Mouse (Mus musculus) kidney, adult 2 months (tissue): Measurements from ENCODE around the gene Stx4a. TPM values are rescaled to one million over a fixed set of nuclear protein-coding genes. Genes with fewer than 3 reads are reported as not detected.
A peak's percentile ranks its signal among the peaks of the same experiment; 100 is the strongest.

Experiments
- DNase-seq: peaks from one replicate; pipeline ENCODE4 v3.0.0; 2021
- H3K27ac ChIP-seq: fragments of 200-500 bp; 2 replicates; pipeline ENCODE4 v1.5.1; 2012; ENCODE audit warnings: low read depth, low read length, control low read depth, inconsistent platforms; ENCODE audit not compliant: insufficient read depth
- H3K27me3 ChIP-seq: fragments of 200-500 bp; replicated peaks from 2 replicates; pipeline ENCODE4 v1.6.1; 2012; ENCODE audit warnings: mild to moderate bottlenecking, moderate library complexity, low read length, inconsistent platforms; ENCODE audit not compliant: control insufficient read depth, insufficient read depth
- H3K36me3 ChIP-seq: fragments of 200-500 bp; 2 replicates; pipeline ENCODE4 v1.6.1; 2012; ENCODE audit warnings: mild to moderate bottlenecking, moderate library complexity, low read length, inconsistent platforms; ENCODE audit not compliant: control insufficient read depth, insufficient read depth
- H3K4me1 ChIP-seq: fragments of 200-500 bp; 2 replicates; pipeline ENCODE4 v1.6.1; 2011; ENCODE audit warnings: low read length; ENCODE audit not compliant: control insufficient read depth, insufficient read depth
- H3K4me3 ChIP-seq: fragments of 200-500 bp; 2 replicates; pipeline ENCODE4 v1.5.1; 2011; ENCODE audit warnings: mild to moderate bottlenecking, low read depth, low read length, control low read depth; ENCODE audit not compliant: insufficient read depth
- CTCF ChIP-seq: fragments of 200-500 bp; conservative IDR thresholded peaks from 2 replicates; pipeline ENCODE4 v1.5.1; 2011; ENCODE audit warnings: low read depth, mild to moderate bottlenecking, control low read depth, low read length, moderate library complexity, mixed read lengths; ENCODE audit not compliant: insufficient read depth, insufficient read length
- POLR2A ChIP-seq: fragments of 200-500 bp; IDR thresholded peaks from one replicate; pipeline ENCODE4 v1.6.1; 2011; ENCODE audit warnings: low read depth, low read length, control low read depth
- WGBS: fragments of 180-500 bp; shearing (Covaris S2); methylation state at CpG from one replicate; pipeline ENCODE4 v1.1.7; 2018; 5-methylcytosine and 5-hydroxymethylcytosine counted together
- polyA plus RNA-seq: library from polyadenylated mRNA; depleted of rRNA; stranded (reverse); fragments of >200 nt; gene quantifications from 2 replicates; pipeline ENCODE4 v1.2.3, GENCODE M21; 2012

Gene Stx4a
- polyA plus RNA-seq, 1 experiment: 66.5 TPM

DNA sequence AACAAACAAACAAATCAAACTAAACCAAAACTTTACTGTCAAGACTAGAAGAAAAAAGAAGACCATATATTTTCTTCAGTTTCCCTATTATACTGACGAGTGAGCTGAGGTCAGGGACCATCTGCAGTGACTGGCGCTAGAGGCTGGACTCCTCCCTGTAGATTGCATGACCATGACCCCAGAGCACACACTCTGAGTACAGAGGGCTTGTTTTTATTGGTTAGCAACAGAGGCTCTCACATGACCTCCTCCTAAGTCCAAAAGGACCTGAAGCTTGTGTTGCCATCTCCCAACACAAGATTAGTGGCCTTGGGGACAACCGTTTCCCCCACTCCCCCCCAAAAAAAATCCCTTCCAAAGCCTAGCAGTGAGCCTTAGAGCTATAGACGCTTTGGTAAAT is 10.3 kb upstream of the Stx4a start:
- DNase-seq: peak; percentile 19
- Histone ChIP-seq H3K36me3 (no peaks in the 10 kb centered on the region), H3K27me3 (no peaks in the 10 kb centered on the region), H3K4me1 (no peaks in the 10 kb centered on the region), H3K27ac (peak overlapping the region; percentile 33; the same call in 1 of the 2 replicates), H3K4me3 (no peak overlapping the region)
- 38% methylated on average over 4 of the region's 4 CpGs for WGBS
- TF ChIP-seq POLR2A (no peak), CTCF (no peak)

DNA sequence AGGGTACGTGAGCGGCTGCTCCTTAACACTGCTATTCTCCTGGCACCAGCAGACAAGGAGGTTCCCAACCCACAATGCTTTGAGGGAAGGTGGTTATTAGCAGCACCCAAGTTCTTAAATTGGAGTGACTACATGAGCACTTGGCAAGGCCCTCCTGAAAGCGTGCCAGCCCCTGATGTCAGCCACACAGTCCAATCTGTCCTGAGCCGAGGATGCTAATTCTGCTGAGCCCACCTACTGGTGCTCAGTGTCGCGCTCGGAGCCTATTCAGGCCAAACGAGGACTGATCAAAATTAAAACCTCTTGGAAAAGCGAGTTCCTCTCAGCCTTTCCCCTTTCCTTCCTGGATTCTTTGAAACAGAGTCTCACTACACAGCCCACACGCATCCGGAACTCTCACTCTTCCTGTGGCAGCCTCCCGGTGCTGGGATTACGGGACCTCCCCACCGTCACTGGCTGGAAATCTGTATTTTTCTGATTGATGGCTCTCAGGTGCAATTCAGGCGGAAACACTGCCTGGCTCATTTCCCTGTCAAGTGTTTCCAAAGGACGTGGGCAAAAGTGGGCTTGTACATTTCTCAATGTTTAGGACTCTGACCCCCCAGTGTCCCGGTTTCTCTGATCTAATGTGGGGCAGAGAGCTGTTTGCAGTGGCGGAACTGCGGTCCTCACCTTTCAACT is 9.7 kb upstream of the Stx4a start:
- no peaks in the 10 kb centered on the region for H3K36me3 ChIP-seq
- peak overlapping the region; percentile 33; the same call in 1 of the 2 replicates for H3K27ac ChIP-seq
- H3K4me1 ChIP-seq: no peaks in the 10 kb centered on the region
- DNase-seq: peak; percentile 66
- TF ChIP-seq POLR2A: no peak
- no peak for TF ChIP-seq CTCF
- 61% methylated on average over 19 of the region's 19 CpGs for WGBS
- H3K27me3 ChIP-seq: no peaks in the 10 kb centered on the region
- H3K4me3 ChIP-seq: no peak overlapping the region

DNA sequence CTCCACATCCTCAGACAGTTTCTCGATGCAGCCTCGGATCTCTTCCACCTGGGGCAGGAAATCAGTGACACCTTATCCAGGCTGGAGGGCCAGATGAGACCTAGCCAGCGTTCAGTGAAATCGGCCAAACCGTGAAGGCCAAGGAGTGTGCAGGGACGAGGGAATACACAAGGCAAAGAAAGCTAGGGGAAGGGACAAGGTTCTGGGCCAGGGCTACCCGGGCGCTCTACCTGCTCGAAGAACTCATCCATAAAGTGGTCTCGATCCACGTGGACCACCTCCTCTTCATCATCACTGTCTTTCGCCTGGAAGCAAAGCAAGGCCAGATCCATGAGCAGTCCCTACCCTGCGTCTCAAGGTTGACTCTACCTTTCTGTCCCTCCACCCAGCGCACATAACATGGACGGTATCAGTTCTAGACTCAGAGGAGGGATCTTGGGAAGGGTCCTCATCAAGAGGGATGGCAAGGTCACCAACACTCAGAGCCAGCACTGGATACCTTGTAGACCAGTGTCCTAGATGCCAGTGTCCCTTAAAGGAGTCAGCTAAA is 8.9 kb upstream of the Stx4a start:
- H3K27ac ChIP-seq: no peak overlapping the region
- no peak overlapping the region for H3K4me3 ChIP-seq
- DNase-seq: no peak
- no peaks in the 10 kb centered on the region for H3K27me3 ChIP-seq
- no peaks in the 10 kb centered on the region for H3K4me1 ChIP-seq
- no peak for TF ChIP-seq CTCF
- TF ChIP-seq POLR2A: no peak
- 82% methylated on average over 15 of the region's 15 CpGs for WGBS
- no peaks in the 10 kb centered on the region for H3K36me3 ChIP-seq

DNA sequence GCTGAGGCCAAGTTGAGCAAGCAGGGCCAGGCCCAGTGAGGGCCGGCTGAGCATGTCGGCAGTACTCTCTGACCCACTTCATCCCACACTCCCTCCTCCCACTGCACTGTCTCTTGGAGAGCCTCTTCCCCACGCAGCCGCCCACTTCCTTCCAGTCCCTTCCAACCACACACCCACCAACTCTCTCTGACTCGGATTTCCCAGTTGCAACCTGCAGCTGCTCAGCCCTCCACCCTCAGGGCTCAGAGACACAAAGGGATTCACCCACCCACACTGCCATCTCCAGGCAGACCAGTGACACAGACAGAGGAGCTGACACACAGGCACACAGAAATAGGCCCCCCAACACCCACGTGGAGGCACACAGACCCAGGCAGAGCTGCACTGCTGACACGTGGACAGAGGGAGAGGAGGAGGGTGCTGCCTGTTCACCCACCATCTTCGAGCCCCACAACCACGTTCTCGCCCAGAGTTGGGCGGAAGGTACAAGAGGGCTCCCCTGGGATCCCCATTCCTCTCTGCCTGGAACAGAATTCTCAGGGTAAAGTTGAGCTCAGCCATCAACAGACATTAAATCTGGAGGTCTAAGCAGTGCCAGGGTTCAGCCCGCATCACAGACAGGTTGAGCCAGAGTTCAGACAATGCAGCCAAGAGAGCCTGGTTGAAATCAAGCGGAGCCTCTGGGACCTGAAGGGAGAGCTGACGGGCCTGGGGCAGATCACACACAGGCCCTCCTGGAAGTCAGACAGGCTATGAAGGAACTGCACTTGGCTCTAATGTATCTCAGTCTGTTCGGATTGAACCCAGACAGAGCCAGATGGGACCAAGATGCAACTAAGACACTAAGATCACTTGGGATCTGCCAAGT is 7.9 kb upstream of the Stx4a start:
- TF ChIP-seq CTCF: peak; percentile 57
- TF ChIP-seq POLR2A: no peak
- Histone ChIP-seq H3K27ac (no peak overlapping the region), H3K36me3 (no peaks in the 10 kb centered on the region), H3K4me1 (no peaks in the 10 kb centered on the region), H3K27me3 (no peaks in the 10 kb centered on the region), H3K4me3 (no peak overlapping the region)
- 49% methylated on average over 15 of the region's 15 CpGs for WGBS
- peak; percentile 59 for DNase-seq

DNA sequence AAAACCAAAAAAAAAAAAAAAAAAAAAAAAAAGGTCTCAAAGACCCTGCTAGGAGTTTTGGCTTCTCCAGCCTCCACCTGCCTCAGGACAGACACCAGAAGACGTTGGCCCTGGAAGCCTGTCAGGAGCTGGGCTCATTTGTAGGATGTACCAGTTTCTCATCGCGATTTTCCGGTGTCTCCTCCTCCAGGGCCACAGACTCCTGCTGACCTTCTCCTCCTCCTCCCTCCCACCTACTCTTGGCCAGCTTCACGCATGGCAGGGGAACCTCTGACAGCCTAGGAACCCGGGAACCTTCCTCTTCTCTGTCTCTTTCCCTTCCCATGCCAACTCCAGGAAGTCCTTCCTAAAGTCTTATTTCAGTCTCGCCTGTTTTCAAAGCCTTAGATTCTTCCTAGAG is 7.0 kb upstream of the Stx4a start:
- DNase-seq: no peak
- Histone ChIP-seq H3K36me3 (no peaks in the 10 kb centered on the region), H3K4me1 (no peaks in the 10 kb centered on the region), H3K27me3 (no peaks in the 10 kb centered on the region), H3K27ac (no peak overlapping the region), H3K4me3 (no peak overlapping the region)
- TF ChIP-seq POLR2A (no peak), CTCF (no peak)
- 52% methylated on average over 7 of the region's 7 CpGs for WGBS

DNA sequence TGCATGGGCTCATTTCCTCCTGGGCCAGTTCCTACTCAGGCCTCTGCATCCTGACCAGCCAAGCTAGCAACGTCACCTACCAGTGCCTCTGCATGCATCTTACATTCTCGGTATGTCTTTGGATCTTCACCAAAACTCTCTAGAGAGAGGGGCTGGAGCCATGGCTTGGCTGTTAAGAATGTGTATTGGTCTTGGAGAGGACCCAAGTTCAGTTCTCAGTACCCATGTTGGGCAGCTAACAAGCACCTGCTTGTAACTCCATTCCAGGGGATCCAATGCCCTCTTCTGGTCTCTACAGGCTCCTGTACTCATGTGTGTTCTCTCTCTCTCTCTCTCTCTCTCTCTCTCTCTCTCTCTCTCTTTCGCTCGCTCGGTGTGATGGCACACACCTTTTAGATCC is 6.3 kb upstream of the Stx4a start:
- WGBS: 86% methylated on average over 5 of the region's 5 CpGs
- Histone ChIP-seq H3K36me3 (no peaks in the 10 kb centered on the region), H3K27ac (no peak overlapping the region), H3K27me3 (no peaks in the 10 kb centered on the region), H3K4me3 (no peak overlapping the region), H3K4me1 (no peaks in the 10 kb centered on the region)
- no peak for TF ChIP-seq POLR2A
- no peak for TF ChIP-seq CTCF
- DNase-seq: no peak
